Mouse (Mus musculus) ES-CJ7 (cell line): ENCODE results near the gene Chst2.

Experiments
- DNase-seq: peaks from one replicate; pipeline ENCODE4 v3.0.0; 2011; ENCODE audit warnings: low read depth, low spot score

Chst2 gene

GRCm38 (mm10) chr9:95406571-95407561 lies at the start of gene Chst2:
TSS of gene Chst2 (minus strand) at chr9:95406722.
- DNase-seq, result peak; percentile 86

GRCm38 (mm10) chr9:95451931-95452330 lies 45.4 kb upstream of the Chst2 start:
- no peak for DNase-seq

GRCm38 (mm10) chr9:95450586-95450985 lies 44.1 kb upstream of the Chst2 start:
- no peak for DNase-seq

- DNase-seq, result peak; percentile 28
These were observed 35.8 kb upstream of the Chst2 start for GRCm38 (mm10) chr9:95442321-95442731.

- no peak for DNase-seq
These were observed 31.4 kb upstream of the Chst2 start for GRCm38 (mm10) chr9:95437883-95438282.

- no peak for DNase-seq
These were observed 29.7 kb upstream of the Chst2 start for GRCm38 (mm10) chr9:95436294-95436613.

- no peak for DNase-seq
These were observed 29.2 kb upstream of the Chst2 start for GRCm38 (mm10) chr9:95435506-95436293.

- no peak for DNase-seq
These were observed 21.8 kb upstream of the Chst2 start for GRCm38 (mm10) chr9:95428277-95428676.

- DNase-seq, result peak; percentile 43
These were observed 7.4 kb upstream of the Chst2 start for GRCm38 (mm10) chr9:95413911-95414310.

- DNase-seq, result no peak
These were observed 5.5 kb upstream of the Chst2 start for GRCm38 (mm10) chr9:95412047-95412446.

- peak; percentile 42 for DNase-seq
These were observed 1.2 kb upstream of the Chst2 start for GRCm38 (mm10) chr9:95407586-95408220.

GRCm38 (mm10) chr9:95405946-95406570 lies 464 bp downstream of the Chst2 start:
- DNase-seq, result peak; percentile 37

- DNase-seq, result peak; percentile 39
These were observed 994 bp downstream of the Chst2 start for GRCm38 (mm10) chr9:95405511-95405945.

GRCm38 (mm10) chr9:95404811-95405465 lies 1.6 kb downstream of the Chst2 start:
- peak; percentile 34 for DNase-seq

- no peak for DNase-seq
These were observed 4.8 kb downstream of the Chst2 start for GRCm38 (mm10) chr9:95401686-95402085.

- no peak for DNase-seq
These were observed 14.5 kb downstream of the Chst2 start for GRCm38 (mm10) chr9:95392011-95392410.

GRCm38 (mm10) chr9:95389956-95390355 lies 16.6 kb downstream of the Chst2 start:
- no peak for DNase-seq

GRCm38 (mm10) chr9:95387881-95388380 lies 18.6 kb downstream of the Chst2 start:
- DNase-seq, result no peak

GRCm38 (mm10) chr9:95375966-95376365 lies 30.6 kb downstream of the Chst2 start:
- DNase-seq, result no peak

- DNase-seq, result no peak
These were observed 31.2 kb downstream of the Chst2 start for GRCm38 (mm10) chr9:95375336-95375735.

GRCm38 (mm10) chr9:95373741-95374140 lies 32.8 kb downstream of the Chst2 start:
- DNase-seq, result no peak
